Mouse (Mus musculus) neural tube, embryonic 14.5 days (tissue): ENCODE measurements around the gene Ppp1r27. TPM values are rescaled to one million over a fixed set of nuclear protein-coding genes. Genes with fewer than 3 reads are reported as not detected.

ENCODE experiments used
- ATAC-seq: fragments of 200-750 bp; cut with Nextera tagmentation; 2 replicates; pipeline ENCODE4 v1.8.0; 2017; ENCODE audit warnings: low read depth, mild to moderate bottlenecking, moderate TSS enrichment, moderate library complexity
- H3K27ac ChIP-seq: fragments of 300-500 bp; sonication (generic); 2 replicates; pipeline ENCODE4 v1.5.1; 2014; ENCODE audit warnings: low read depth, mild to moderate bottlenecking, control low read depth, low read length, moderate library complexity, mixed read lengths
- H3K27me3 ChIP-seq: fragments of 300-500 bp; sonication (generic); 2 replicates; pipeline ENCODE4 v1.6.1; 2014; ENCODE audit warnings: low read length; ENCODE audit not compliant: control insufficient read depth, insufficient read depth
- H3K36me3 ChIP-seq: fragments of 300-500 bp; sonication (generic); 2 replicates; pipeline ENCODE4 v1.6.1; 2014; ENCODE audit warnings: low read length, mixed read lengths; ENCODE audit not compliant: control insufficient read depth, insufficient read depth
- H3K4me1 ChIP-seq: fragments of 300-500 bp; sonication (generic); 2 replicates; pipeline ENCODE4 v1.6.1; 2014; ENCODE audit warnings: low read length; ENCODE audit not compliant: control insufficient read depth, insufficient read depth
- H3K4me2 ChIP-seq: fragments of 300-500 bp; sonication (generic); 2 replicates; pipeline ENCODE4 v1.6.1; 2014; ENCODE audit warnings: mild to moderate bottlenecking, low read depth, low read length, control low read depth
- H3K4me3 ChIP-seq: fragments of 300-500 bp; sonication (generic); 2 replicates; pipeline ENCODE4 v1.5.1; 2014; ENCODE audit warnings: low read depth, low read length, control low read depth, mixed read lengths
- H3K9ac ChIP-seq: fragments of 300-500 bp; sonication (generic); replicated peaks from 2 replicates; pipeline ENCODE4 v1.6.1; 2014; ENCODE audit warnings: low read depth, mild to moderate bottlenecking, control low read depth, low read length, mixed read lengths
- H3K9me3 ChIP-seq: fragments of 300-500 bp; sonication (generic); 2 replicates; pipeline ENCODE4 v1.6.1; 2016; ENCODE audit warnings: low read length; ENCODE audit not compliant: control insufficient read depth
- WGBS: fragments of 180-500 bp; shearing (Covaris S2); extraction: QIAGEN DNeasy Blood & Tissue Kit; methylation state at CpG from one replicate; pipeline ENCODE4 v1.1.7; 2014; 5-methylcytosine and 5-hydroxymethylcytosine counted together
- polyA plus RNA-seq: library from polyadenylated mRNA; unstranded; fragments of >200 nt; fragmentation: Nextera tagmentation; extraction: Ambion mirVana; gene quantifications from 2 replicates; pipeline ENCODE4 v1.2.1, GENCODE M21; 2014

Ppp1r27 gene
- polyA plus RNA-seq, 1 experiment from 2014 or later, result not detected

GRCm38 (mm10) chr11:120505661-120506060 is 45.3 kb downstream of the Ppp1r27 start:
- no peak overlapping the region for H3K4me2 ChIP-seq
- H3K9me3 ChIP-seq, result no peaks in the 10 kb centered on the region
- 97% methylated on average over 3 of the region's 3 CpGs for WGBS
- H3K36me3 ChIP-seq, result no peaks in the 10 kb centered on the region
- no peak overlapping the region for H3K27ac ChIP-seq
- peaks cover 3% of the 10 kb centered on the region; the same call in 1 of the 2 replicates for H3K4me1 ChIP-seq
- no peaks in the 10 kb centered on the region for H3K27me3 ChIP-seq
- no peak for ATAC-seq
- H3K4me3 ChIP-seq, result no peak overlapping the region
- no peak overlapping the region for H3K9ac ChIP-seq

GRCm38 (mm10) chr11:120501701-120502100 is 49.2 kb downstream of the Ppp1r27 start:
- WGBS, result 81% methylated on average over 4 of the region's 4 CpGs
- Histone ChIP-seq H3K27ac (no peak overlapping the region), H3K9me3 (no peaks in the 10 kb centered on the region), H3K36me3 (peaks cover 3% of the 10 kb centered on the region; the same call in 1 of the 2 replicates), H3K4me3 (no peak overlapping the region), H3K27me3 (no peaks in the 10 kb centered on the region), H3K4me1 (no peaks in the 10 kb centered on the region), H3K4me2 (no peak overlapping the region), H3K9ac (no peak overlapping the region)
- ATAC-seq, result no peak

- no peak overlapping the region for H3K4me2 ChIP-seq
- 72% methylated on average over 6 of the region's 6 CpGs for WGBS
- no peak overlapping the region for H3K4me3 ChIP-seq
- H3K27me3 ChIP-seq, result no peaks in the 10 kb centered on the region
- peaks cover 8% of the 10 kb centered on the region; the same call in 1 of the 2 replicates for H3K36me3 ChIP-seq
- ATAC-seq, result no peak
- no peak overlapping the region for H3K27ac ChIP-seq
- no peaks in the 10 kb centered on the region for H3K9me3 ChIP-seq
- H3K4me1 ChIP-seq, result no peaks in the 10 kb centered on the region
- H3K9ac ChIP-seq, result no peak overlapping the region
Observed at GRCm38 (mm10) chr11:120501018-120501417, 49.9 kb downstream of the Ppp1r27 start.

GRCm38 (mm10) chr11:120500357-120500756 is 50.6 kb downstream of the Ppp1r27 start:
- no peak for ATAC-seq
- Histone ChIP-seq H3K27me3 (no peaks in the 10 kb centered on the region), H3K36me3 (peaks cover 15% of the 10 kb centered on the region), H3K4me1 (no peaks in the 10 kb centered on the region), H3K4me2 (no peak overlapping the region), H3K27ac (no peak overlapping the region), H3K9ac (no peak overlapping the region), H3K9me3 (no peaks in the 10 kb centered on the region), H3K4me3 (no peak overlapping the region)
- 22% methylated on average over 3 of the region's 3 CpGs for WGBS

Other genes starting within 250 kb of the Ppp1r27 start
- gene Actg1, start 202.6 kb downstream of the Ppp1r27 start, polyA plus RNA-seq, result 4,176 and 4,177 TPM in 2 replicates
- gene Fscn2, start 189.6 kb downstream of the Ppp1r27 start, polyA plus RNA-seq, result 0.63 and 1.7 TPM in 2 replicates
- gene Faap100, start 172.4 kb downstream of the Ppp1r27 start, polyA plus RNA-seq, result 74.8 and 86.8 TPM in 2 replicates
- gene Nploc4, start 113.4 kb downstream of the Ppp1r27 start, polyA plus RNA-seq, result 31.1 and 39.8 TPM in 2 replicates
- not detected in 2 replicates for gene Tspan10, start 108.5 kb downstream of the Ppp1r27 start, polyA plus RNA-seq
- gene Pde6g, start 97.6 kb downstream of the Ppp1r27 start, polyA plus RNA-seq, result 0.31 and 0.59 TPM in 2 replicates
- gene Oxld1, start 93.1 kb downstream of the Ppp1r27 start, polyA plus RNA-seq, result 12.0 and 12.9 TPM in 2 replicates
- 21.6 and 28.4 TPM in 2 replicates for gene Ccdc137, start 93.0 kb downstream of the Ppp1r27 start, polyA plus RNA-seq
- gene Arl16, start 83.5 kb downstream of the Ppp1r27 start, polyA plus RNA-seq, result 65.5 and 68.1 TPM in 2 replicates
- gene Mrpl12, start 66.5 kb downstream of the Ppp1r27 start, polyA plus RNA-seq, result 131 and 135 TPM in 2 replicates
- 24.7 and 30.0 TPM in 2 replicates for gene Slc25a10, start 59.3 kb downstream of the Ppp1r27 start, polyA plus RNA-seq
- gene Gcgr, start 20.4 kb downstream of the Ppp1r27 start, polyA plus RNA-seq, result 0.19 and 0.22 TPM in 2 replicates
- 248 and 267 TPM in 2 replicates for gene Mcrip1, start 1.4 kb downstream of the Ppp1r27 start, polyA plus RNA-seq
- gene P4hb, start 22.1 kb upstream of the Ppp1r27 start, polyA plus RNA-seq, result 248 and 330 TPM in 2 replicates
- 419 and 479 TPM in 2 replicates for gene Arhgdia, start 30.5 kb upstream of the Ppp1r27 start, polyA plus RNA-seq
- gene Alyref, start 47.2 kb upstream of the Ppp1r27 start, polyA plus RNA-seq, result 191 and 222 TPM in 2 replicates
- gene Anapc11, start 47.3 kb upstream of the Ppp1r27 start, polyA plus RNA-seq, result 209 and 236 TPM in 2 replicates
- 1.3 TPM in 1 of 2 replicates, not detected in the other for gene Npb, start 57.3 kb upstream of the Ppp1r27 start, polyA plus RNA-seq
- 170 and 187 TPM in 2 replicates for gene Pcyt2, start 66.8 kb upstream of the Ppp1r27 start, polyA plus RNA-seq
- 42.8 and 48.2 TPM in 2 replicates for gene Sirt7, start 74.1 kb upstream of the Ppp1r27 start, polyA plus RNA-seq
- 30.5 and 36.8 TPM in 2 replicates for gene Mafg, start 82.5 kb upstream of the Ppp1r27 start, polyA plus RNA-seq
- 15.3 and 24.9 TPM in 2 replicates for gene Pycr1, start 92.6 kb upstream of the Ppp1r27 start, polyA plus RNA-seq
- gene Myadml2, start 97.0 kb upstream of the Ppp1r27 start, polyA plus RNA-seq, result 2.3 and 2.5 TPM in 2 replicates
- 1.3 and 6.2 TPM in 2 replicates for gene Notum, start 110.0 kb upstream of the Ppp1r27 start, polyA plus RNA-seq
- gene Aspscr1, start 121.8 kb upstream of the Ppp1r27 start, polyA plus RNA-seq, result 137 and 141 TPM in 2 replicates
- gene Cenpx, start 162.6 kb upstream of the Ppp1r27 start, polyA plus RNA-seq, result 87.6 and 95.8 TPM in 2 replicates
- gene Lrrc45, start 162.8 kb upstream of the Ppp1r27 start, polyA plus RNA-seq, result 53.9 and 59.4 TPM in 2 replicates
- gene Rac3, start 170.3 kb upstream of the Ppp1r27 start, polyA plus RNA-seq, result 70.7 and 135 TPM in 2 replicates
- 10.2 and 10.5 TPM in 2 replicates for gene Dcxr, start 176.1 kb upstream of the Ppp1r27 start, polyA plus RNA-seq
- gene Cbr2, start 181.0 kb upstream of the Ppp1r27 start, polyA plus RNA-seq, result 0.39 and 0.81 TPM in 2 replicates
- 0.52 and 2.1 TPM in 2 replicates for gene Hmga1b, start 211.7 kb upstream of the Ppp1r27 start, polyA plus RNA-seq
- gene Rfng, start 233.1 kb upstream of the Ppp1r27 start, polyA plus RNA-seq, result 89.6 and 91.1 TPM in 2 replicates
- 302 and 312 TPM in 2 replicates for gene Gps1, start 233.1 kb upstream of the Ppp1r27 start, polyA plus RNA-seq
- 44.8 and 47.8 TPM in 2 replicates for gene Dus1l, start 245.3 kb upstream of the Ppp1r27 start, polyA plus RNA-seq